Mouse (Mus musculus) gastrocnemius, postnatal 14 days (tissue): ENCODE data around the gene 1700122O11Rik. TPM values are rescaled to one million over a fixed set of nuclear protein-coding genes. Genes with fewer than 3 reads are reported as not detected.

Experiments
- DNase-seq: peaks from one replicate; pipeline ENCODE4 v3.0.0; 2021; ENCODE audit warnings: mixed read lengths
- intact Hi-C: fragments of 180-260 bp; cut with DNase I; formaldehyde crosslinking; loops from one replicate; pipeline ENCODE4 v1.15.1; 2025; ENCODE audit warnings: low total_unique reads
- total RNA-seq, 2 experiments: library from RNA; stranded (reverse); gene quantifications; 2 replicates each; pipeline ENCODE4 v1.2.3; 2021

The 1700122O11Rik gene
- total RNA-seq, 2 experiments from 2014 or later = not detected

- intact Hi-C loops = no loop called here
- peak; percentile 40 for DNase-seq
These were observed 6.3 kb downstream of the 1700122O11Rik start for GRCm38 (mm10) chr17:48031521-48032430.

GRCm38 (mm10) chr17:48029241-48029640 is 8.9 kb downstream of the 1700122O11Rik start:
- intact Hi-C loops = no loop called here
- DNase-seq = no peak

- DNase-seq = peak; percentile 24
- intact Hi-C loops = no loop called here
These were observed 9.8 kb downstream of the 1700122O11Rik start for GRCm38 (mm10) chr17:48028250-48028649.

- DNase-seq = peak; percentile 64
- intact Hi-C loops = no loop called here
These were observed 10.4 kb downstream of the 1700122O11Rik start for GRCm38 (mm10) chr17:48027677-48028076.

- intact Hi-C loops = no loop called here
- no peak for DNase-seq
These were observed 11.1 kb downstream of the 1700122O11Rik start for GRCm38 (mm10) chr17:48027019-48027418.

GRCm38 (mm10) chr17:48024045-48024444 is 14.0 kb downstream of the 1700122O11Rik start:
- intact Hi-C loops = no loop called here
- DNase-seq = peak; percentile 38

GRCm38 (mm10) chr17:48019585-48019984 is 18.5 kb downstream of the 1700122O11Rik start:
- no peak for DNase-seq
- intact Hi-C loops = no loop called here

GRCm38 (mm10) chr17:48016566-48016965 is 21.5 kb downstream of the 1700122O11Rik start:
- no peak for DNase-seq
- intact Hi-C loops = no loop called here

GRCm38 (mm10) chr17:48012561-48012960 is 25.5 kb downstream of the 1700122O11Rik start:
- DNase-seq = no peak
- intact Hi-C loops = no loop called here

- intact Hi-C loops = no loop called here
- DNase-seq = no peak
These were observed 27.0 kb downstream of the 1700122O11Rik start for GRCm38 (mm10) chr17:48011105-48011504.

GRCm38 (mm10) chr17:48010283-48010682 is 27.8 kb downstream of the 1700122O11Rik start:
- intact Hi-C loops = no loop called here

GRCm38 (mm10) chr17:48005816-48006215 is 32.3 kb downstream of the 1700122O11Rik start:
- DNase-seq = no peak
- intact Hi-C loops = no loop called here

More at GRCm38 (mm10) chr17:48010283-48010682, 27.8 kb downstream of the 1700122O11Rik start:
- no peak for DNase-seq

- no peak for DNase-seq
- intact Hi-C loops = no loop called here
These were observed 33.0 kb downstream of the 1700122O11Rik start for GRCm38 (mm10) chr17:48005091-48005490.

- intact Hi-C loops = no loop called here
- no peak for DNase-seq
These were observed 33.5 kb downstream of the 1700122O11Rik start for GRCm38 (mm10) chr17:48004619-48005018.

GRCm38 (mm10) chr17:48002486-48002885 is 35.6 kb downstream of the 1700122O11Rik start:
- intact Hi-C loops = no loop called here
- no peak for DNase-seq

- intact Hi-C loops = no loop called here
- DNase-seq = peak; percentile 69
These were observed 36.3 kb downstream of the 1700122O11Rik start for GRCm38 (mm10) chr17:48001586-48002361.

- intact Hi-C loops = no loop called here
- DNase-seq = no peak
These were observed 36.9 kb downstream of the 1700122O11Rik start for GRCm38 (mm10) chr17:48001157-48001556.

- intact Hi-C loops = no loop called here
These were observed 38.3 kb downstream of the 1700122O11Rik start for GRCm38 (mm10) chr17:47999812-48000211.

GRCm38 (mm10) chr17:47999403-47999802 is 38.7 kb downstream of the 1700122O11Rik start:
- intact Hi-C loops = no loop called here
- no peak for DNase-seq

More at GRCm38 (mm10) chr17:47999812-48000211, 38.3 kb downstream of the 1700122O11Rik start:
- DNase-seq = no peak

- intact Hi-C loops = no loop called here
- no peak for DNase-seq
These were observed 40.3 kb downstream of the 1700122O11Rik start for GRCm38 (mm10) chr17:47997806-47998205.
